Mouse (Mus musculus): ENCODE measurements around the gene Pik3c2b. TPM values are rescaled to one million over a fixed set of nuclear protein-coding genes. Genes with fewer than 3 reads are reported as not detected.

Gene Pik3c2b
- polyA plus RNA-seq, 1 experiment from 2014 or later, result 16.3 TPM

DNA sequence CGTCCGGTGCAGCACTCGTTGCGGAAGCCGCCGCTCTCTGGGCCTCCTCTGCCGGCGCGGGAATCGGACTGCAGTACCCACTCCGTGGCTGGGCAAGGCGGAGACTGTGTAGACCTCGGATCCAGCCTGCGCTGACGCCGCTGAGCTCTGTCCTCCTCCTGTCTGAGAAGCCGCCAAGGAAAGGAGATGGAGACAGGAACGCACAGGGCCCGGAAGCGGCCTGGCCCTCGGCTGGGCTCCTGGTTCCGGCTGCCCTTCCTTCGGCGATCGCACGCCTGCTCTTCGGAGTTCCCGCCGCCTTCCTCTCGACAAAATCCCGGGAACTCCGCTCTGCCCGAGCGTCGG lies 86.1 kb downstream of the Pik3c2b start:
- Histone ChIP-seq H3K4me3 (ENCODE audit: low read depth, low read length) (peak overlapping the region; percentile 94), H3K9ac (ENCODE audit: low read length) (peak overlapping the region; percentile 92), H3K27ac (ENCODE audit: low read depth, low read length) (peak overlapping the region; percentile 93), H3K27me3 (ENCODE audit: control insufficient read depth, insufficient read depth, low read length) (no peaks in the 10 kb centered on the region), H3K9me3 (ENCODE audit: control insufficient read depth, low read length) (no peaks in the 10 kb centered on the region), H3K4me1 (ENCODE audit: control insufficient read depth, insufficient read depth, low read length) (peaks cover 36% of the 10 kb centered on the region), H3K36me3 (ENCODE audit: control insufficient read depth, insufficient read depth, low read length) (peaks cover 2% of the 10 kb centered on the region), H3K4me2 (peak overlapping the region; percentile 81)
- DNase-seq (ENCODE audit: low spot score, missing footprints) (no peak), ATAC-seq (ENCODE audit: low FRiP score) (no peak)
- 1% methylated on average over 35 of the region's 35 CpGs for WGBS

- H3K4me3 ChIP-seq (ENCODE audit: low read depth, low read length), result peak overlapping the region; percentile 94
- peaks cover 4% of the 10 kb centered on the region for H3K36me3 ChIP-seq (ENCODE audit: control insufficient read depth, insufficient read depth, low read length)
- ATAC-seq (ENCODE audit: low FRiP score) (no peak), DNase-seq (ENCODE audit: low spot score, missing footprints) (peak; percentile 91)
- peak overlapping the region; percentile 93 for H3K27ac ChIP-seq (ENCODE audit: low read depth, low read length)
- no peaks in the 10 kb centered on the region for H3K27me3 ChIP-seq (ENCODE audit: control insufficient read depth, insufficient read depth, low read length)
- WGBS, result 0% methylated on average over 11 of the region's 11 CpGs
- H3K9me3 ChIP-seq (ENCODE audit: control insufficient read depth, low read length), result no peaks in the 10 kb centered on the region
- peak overlapping the region; percentile 81 for H3K4me2 ChIP-seq
- peaks cover 36% of the 10 kb centered on the region for H3K4me1 ChIP-seq (ENCODE audit: control insufficient read depth, insufficient read depth, low read length)
- peak overlapping the region; percentile 92 for H3K9ac ChIP-seq (ENCODE audit: low read length)
Measured at GRCm38 (mm10) chr1:133131936-133132335, 86.5 kb downstream of the Pik3c2b start.

- Histone ChIP-seq H3K27me3 (ENCODE audit: control insufficient read depth, insufficient read depth, low read length) (no peaks in the 10 kb centered on the region), H3K36me3 (ENCODE audit: control insufficient read depth, insufficient read depth, low read length) (peaks cover 9% of the 10 kb centered on the region), H3K27ac (ENCODE audit: low read depth, low read length) (no peak overlapping the region), H3K9ac (ENCODE audit: low read length) (peak overlapping the region; percentile 92), H3K4me3 (ENCODE audit: low read depth, low read length) (peak overlapping the region; percentile 94), H3K4me1 (ENCODE audit: control insufficient read depth, insufficient read depth, low read length) (peaks cover 36% of the 10 kb centered on the region), H3K9me3 (ENCODE audit: control insufficient read depth, low read length) (no peaks in the 10 kb centered on the region), H3K4me2 (peak overlapping the region; percentile 81)
- ATAC-seq (ENCODE audit: low FRiP score), result no peak
- 18% methylated on average over 26 of the region's 26 CpGs for WGBS
- peak; percentile 80 for DNase-seq (ENCODE audit: low spot score, missing footprints)
Measured at GRCm38 (mm10) chr1:133132388-133133326, 87.2 kb downstream of the Pik3c2b start.

DNA sequence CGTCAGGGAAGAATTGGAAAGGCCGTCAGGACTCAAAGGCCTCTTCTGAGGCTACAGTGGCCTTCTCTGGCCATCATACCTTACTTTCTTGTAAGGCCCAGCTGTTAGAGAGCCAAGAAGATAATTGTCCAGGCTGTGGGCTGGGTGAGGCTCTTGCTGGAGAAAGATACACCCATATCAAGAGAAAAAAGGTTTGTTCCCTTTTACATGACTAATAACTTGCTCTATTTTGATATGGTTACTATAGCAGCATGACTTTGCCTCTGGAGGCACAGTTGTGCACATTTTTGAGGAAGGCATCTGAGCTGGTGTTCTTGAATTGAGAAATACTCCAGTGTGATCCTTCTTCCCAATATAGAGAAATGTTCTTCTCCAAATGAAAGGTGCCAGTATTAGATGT lies 88.0 kb downstream of the Pik3c2b start:
- 23% methylated on average over 2 of the region's 2 CpGs for WGBS
- H3K4me1 ChIP-seq (ENCODE audit: control insufficient read depth, insufficient read depth, low read length), result peaks cover 36% of the 10 kb centered on the region
- no peaks in the 10 kb centered on the region for H3K27me3 ChIP-seq (ENCODE audit: control insufficient read depth, insufficient read depth, low read length)
- peak overlapping the region; percentile 81 for H3K4me2 ChIP-seq
- peak overlapping the region; percentile 94 for H3K4me3 ChIP-seq (ENCODE audit: low read depth, low read length)
- DNase-seq (ENCODE audit: low spot score, missing footprints) (peak; percentile 86), ATAC-seq (ENCODE audit: low FRiP score) (no peak)
- H3K27ac ChIP-seq (ENCODE audit: low read depth, low read length), result no peak overlapping the region
- H3K9me3 ChIP-seq (ENCODE audit: control insufficient read depth, low read length), result no peaks in the 10 kb centered on the region
- H3K36me3 ChIP-seq (ENCODE audit: control insufficient read depth, insufficient read depth, low read length), result peaks cover 10% of the 10 kb centered on the region
- peak overlapping the region; percentile 92 for H3K9ac ChIP-seq (ENCODE audit: low read length)

- peaks cover 36% of the 10 kb centered on the region for H3K4me1 ChIP-seq (ENCODE audit: control insufficient read depth, insufficient read depth, low read length)
- H3K9ac ChIP-seq (ENCODE audit: low read length), result peak overlapping the region; percentile 92
- DNase-seq (ENCODE audit: low spot score, missing footprints), result peak; percentile 84
- peak overlapping the region; percentile 94 for H3K4me3 ChIP-seq (ENCODE audit: low read depth, low read length)
- H3K27me3 ChIP-seq (ENCODE audit: control insufficient read depth, insufficient read depth, low read length), result no peaks in the 10 kb centered on the region
- peaks cover 14% of the 10 kb centered on the region for H3K36me3 ChIP-seq (ENCODE audit: control insufficient read depth, insufficient read depth, low read length)
- no peak overlapping the region for H3K27ac ChIP-seq (ENCODE audit: low read depth, low read length)
- no peak for ATAC-seq (ENCODE audit: low FRiP score)
- no peaks in the 10 kb centered on the region for H3K9me3 ChIP-seq (ENCODE audit: control insufficient read depth, low read length)
- H3K4me2 ChIP-seq, result peak overlapping the region; percentile 81
- WGBS, result 32% methylated on average over 4 of the region's 4 CpGs
Measured at GRCm38 (mm10) chr1:133134071-133134470, 88.6 kb downstream of the Pik3c2b start.

GRCm38 (mm10) chr1:133134881-133135280 lies 89.4 kb downstream of the Pik3c2b start:
- ATAC-seq (ENCODE audit: low FRiP score), result no peak
- DNase-seq (ENCODE audit: low spot score, missing footprints), result peak; percentile 82
- Histone ChIP-seq H3K4me1 (ENCODE audit: control insufficient read depth, insufficient read depth, low read length) (peaks cover 30% of the 10 kb centered on the region), H3K27ac (ENCODE audit: low read depth, low read length) (no peak overlapping the region), H3K9me3 (ENCODE audit: control insufficient read depth, low read length) (no peaks in the 10 kb centered on the region), H3K4me3 (ENCODE audit: low read depth, low read length) (peak overlapping the region; percentile 94), H3K4me2 (peak overlapping the region; percentile 81), H3K9ac (ENCODE audit: low read length) (no peak overlapping the region), H3K36me3 (ENCODE audit: control insufficient read depth, insufficient read depth, low read length) (peaks cover 14% of the 10 kb centered on the region), H3K27me3 (ENCODE audit: control insufficient read depth, insufficient read depth, low read length) (no peaks in the 10 kb centered on the region)
- 66% methylated on average over 4 of the region's 4 CpGs for WGBS

GRCm38 (mm10) chr1:133135808-133136207 lies 90.3 kb downstream of the Pik3c2b start:
- DNase-seq (ENCODE audit: low spot score, missing footprints) (peak; percentile 28), ATAC-seq (ENCODE audit: low FRiP score) (no peak)
- H3K9me3 ChIP-seq (ENCODE audit: control insufficient read depth, low read length), result no peaks in the 10 kb centered on the region
- no peaks in the 10 kb centered on the region for H3K27me3 ChIP-seq (ENCODE audit: control insufficient read depth, insufficient read depth, low read length)
- peaks cover 21% of the 10 kb centered on the region for H3K36me3 ChIP-seq (ENCODE audit: control insufficient read depth, insufficient read depth, low read length)
- H3K4me1 ChIP-seq (ENCODE audit: control insufficient read depth, insufficient read depth, low read length), result peaks cover 24% of the 10 kb centered on the region
- H3K9ac ChIP-seq (ENCODE audit: low read length), result no peak overlapping the region
- no peak overlapping the region for H3K27ac ChIP-seq (ENCODE audit: low read depth, low read length)
- H3K4me2 ChIP-seq, result peak overlapping the region; percentile 12; the same call in 1 of the 2 replicates
- no peak overlapping the region for H3K4me3 ChIP-seq (ENCODE audit: low read depth, low read length)
- WGBS, result 81% methylated on average over 5 of the region's 5 CpGs

GRCm38 (mm10) chr1:133138401-133138800 lies 92.9 kb downstream of the Pik3c2b start:
- DNase-seq (ENCODE audit: low spot score, missing footprints), result peak; percentile 75
- H3K4me3 ChIP-seq (ENCODE audit: low read depth, low read length), result no peak overlapping the region
- ATAC-seq (ENCODE audit: low FRiP score), result no peak

More at GRCm38 (mm10) chr1:133138401-133138800, 92.9 kb downstream of the Pik3c2b start:
- Histone ChIP-seq H3K27me3 (ENCODE audit: control insufficient read depth, insufficient read depth, low read length) (no peaks in the 10 kb centered on the region), H3K27ac (ENCODE audit: low read depth, low read length) (no peak overlapping the region), H3K4me2 (no peak overlapping the region), H3K9me3 (ENCODE audit: control insufficient read depth, low read length) (no peaks in the 10 kb centered on the region), H3K36me3 (ENCODE audit: control insufficient read depth, insufficient read depth, low read length) (peaks cover 27% of the 10 kb centered on the region), H3K9ac (ENCODE audit: low read length) (no peak overlapping the region), H3K4me1 (ENCODE audit: control insufficient read depth, insufficient read depth, low read length) (peaks cover 16% of the 10 kb centered on the region)
- 96% methylated on average over 1 of the region's 1 CpGs for WGBS
